Mouse (Mus musculus) heart, postnatal 0 days (tissue): Measurements from ENCODE around the gene Lpp.

ENCODE experiments used
- CTCF ChIP-seq: IDR thresholded peaks from 2 replicates; pipeline ENCODE4 v1.5.1; 2016; ENCODE audit warnings: antibody characterized with exemption, control low read depth, low read depth
- EP300 ChIP-seq: IDR thresholded peaks from 2 replicates; pipeline ENCODE4 v1.6.1; 2016; ENCODE audit warnings: antibody characterized with exemption, low read depth

GRCm38 (mm10) chr16:24645906-24646603 is 252.7 kb downstream of the Lpp start:
- TF ChIP-seq CTCF (no peak), EP300 (no peak)
